Mouse (Mus musculus) adipose tissue, adult 10 weeks (tissue): ENCODE data around the gene Tnnt2. TPM values are rescaled to one million over a fixed set of nuclear protein-coding genes. Genes with fewer than 3 reads are reported as not detected.

Experiments
- polyA plus RNA-seq: library from polyadenylated mRNA; stranded (reverse); fragments of 350-450 nt; fragmentation: Illumina TruSeq; extraction: RNeasy Lipid Tissue Mini Kit (QIAGEN cat#74804); gene quantifications from one replicate; pipeline ENCODE4 v1.2.3, GENCODE M21; 2014; ENCODE audit warnings: low read depth, low replicate concordance

The Tnnt2 gene
- 29.7 TPM for polyA plus RNA-seq

GRCm38 (mm10) chr1:135835716-135836483 lies at the start of gene Tnnt2:
TSS of gene Tnnt2 (plus strand) at chr1:135836354.

DNA sequence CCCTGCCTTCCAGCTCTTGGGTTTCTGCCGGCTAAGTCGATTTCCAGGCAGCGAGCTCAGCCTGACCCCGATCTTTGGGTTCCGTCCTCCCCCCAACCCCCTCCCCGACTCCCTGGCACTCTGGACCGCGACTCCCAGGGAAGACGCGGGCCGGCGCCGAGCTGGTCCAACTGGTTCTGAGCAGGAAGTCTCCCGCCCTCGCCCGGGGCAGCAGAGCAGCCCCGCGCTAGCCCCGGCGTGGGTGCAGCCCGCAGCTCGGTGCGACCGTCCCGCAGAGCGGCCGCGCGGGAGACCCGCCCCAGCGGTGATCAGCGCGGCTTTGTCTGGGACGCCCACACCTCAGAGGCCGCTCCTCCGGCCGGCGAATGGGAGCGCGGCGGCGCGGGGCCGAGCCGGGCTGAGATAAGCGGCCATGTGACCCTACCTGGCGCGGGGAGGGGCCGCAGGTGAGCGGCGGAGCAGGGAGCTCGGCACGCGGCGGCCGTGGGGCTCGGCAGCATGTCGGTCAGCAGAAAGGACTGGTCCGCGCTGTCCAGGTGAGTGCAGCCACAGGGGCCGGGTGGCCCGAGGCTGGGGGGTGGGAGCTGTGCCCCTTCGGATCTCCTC lies 17.6 kb upstream of the Tnnt2 start, which contains the start of gene Lad1:
Gene Lad1, plus strand, starts transcription at position 118 of the 606 bp plus-strand sequence.

Other genes with a start within 250 kb of the Tnnt2 start
- gene Nav1, start 229.1 kb upstream of the Tnnt2 start, polyA plus RNA-seq, result 22.9 TPM
- gene Csrp1, start 116.3 kb upstream of the Tnnt2 start, polyA plus RNA-seq, result 215 TPM
- 77.5 TPM for gene Phlda3, start 70.2 kb upstream of the Tnnt2 start, polyA plus RNA-seq
- 0.31 TPM for gene Tnni1, start 56.9 kb upstream of the Tnnt2 start, polyA plus RNA-seq
- gene Lad1, start 17.8 kb upstream of the Tnnt2 start, polyA plus RNA-seq, result 27.6 TPM
- gene Pkp1, start 82.9 kb downstream of the Tnnt2 start, polyA plus RNA-seq, result 2.0 TPM
- 0.73 TPM for gene Igfn1, start 170.0 kb downstream of the Tnnt2 start, polyA plus RNA-seq
- gene Tmem9, start 171.8 kb downstream of the Tnnt2 start, polyA plus RNA-seq, result 45.9 TPM
- not detected for gene Ascl5, start 214.4 kb downstream of the Tnnt2 start, polyA plus RNA-seq
- gene Cacna1s, start 216.4 kb downstream of the Tnnt2 start, polyA plus RNA-seq, result 0.46 TPM